Mouse (Mus musculus) intestine, embryonic 14.5 days (tissue): ENCODE data around the gene Olfr1217. TPM values are rescaled to one million over a fixed set of nuclear protein-coding genes. Genes with fewer than 3 reads are reported as not detected.
"Not testable (repeated sequence)": the region's sequence is repeated elsewhere in the genome, so short reads cannot be mapped to it uniquely, and the experiment has no call there.

ENCODE experiments used
- ATAC-seq: fragments of 200-750 bp; cut with Nextera tagmentation; replicated peaks from 2 replicates; pipeline ENCODE4 v1.8.0; 2017; ENCODE audit warnings: low read depth, moderate number of reproducible peaks, moderate TSS enrichment, moderate library complexity; ENCODE audit not compliant: low FRiP score, low TSS enrichment
- DNase-seq: peaks from one replicate; pipeline ENCODE4 v3.0.0-alpha.2; 2018; ENCODE audit warnings: low spot score
- H3K27ac ChIP-seq: fragments of 300-500 bp; sonication (generic); 2 replicates; pipeline ENCODE4 v1.5.1; 2014; ENCODE audit warnings: low read depth, mild to moderate bottlenecking, control low read depth
- H3K27me3 ChIP-seq: fragments of 300-500 bp; sonication (generic); replicated peaks from 2 replicates; pipeline ENCODE4 v1.6.1; 2014; ENCODE audit warnings: low read length, control low read depth; ENCODE audit not compliant: control insufficient read depth, insufficient read depth
- H3K36me3 ChIP-seq: fragments of 300-500 bp; sonication (generic); 2 replicates; pipeline ENCODE4 v1.6.1; 2014; ENCODE audit warnings: low read length, control low read depth; ENCODE audit not compliant: control insufficient read depth, insufficient read depth
- H3K4me1 ChIP-seq: fragments of 300-500 bp; sonication (generic); replicated peaks from 2 replicates; pipeline ENCODE4 v1.6.1; 2014; ENCODE audit warnings: low read length, control low read depth, mixed read lengths; ENCODE audit not compliant: control insufficient read depth, insufficient read depth
- H3K4me2 ChIP-seq: fragments of 300-500 bp; sonication (generic); 2 replicates; pipeline ENCODE4 v1.6.1; 2014; ENCODE audit warnings: low read length
- H3K4me3 ChIP-seq: fragments of 300-500 bp; sonication (generic); 2 replicates; pipeline ENCODE4 v1.5.1; 2014; ENCODE audit warnings: low read depth, low read length, control low read depth, mixed read lengths
- H3K9ac ChIP-seq: fragments of 300-500 bp; sonication (generic); 2 replicates; pipeline ENCODE4 v1.6.1; 2014; ENCODE audit warnings: mild to moderate bottlenecking, low read length
- H3K9me3 ChIP-seq: fragments of 300-500 bp; sonication (generic); 2 replicates; pipeline ENCODE4 v1.6.1; 2016; ENCODE audit warnings: low read length, control low read depth; ENCODE audit not compliant: control insufficient read depth
- WGBS: fragments of 180-500 bp; shearing (Covaris S2); extraction: QIAGEN DNeasy Blood & Tissue Kit; methylation state at CpG from one replicate; pipeline ENCODE4 v1.1.7; 2014; 5-methylcytosine and 5-hydroxymethylcytosine counted together
- polyA plus RNA-seq: library from polyadenylated mRNA; unstranded; fragments of >200 nt; fragmentation: Nextera tagmentation; extraction: Ambion mirVana; gene quantifications from 2 replicates; pipeline ENCODE4 v1.2.1, GENCODE M21; 2014

The Olfr1217 gene
- polyA plus RNA-seq: not detected in 2 replicates

- H3K27ac ChIP-seq: no peak within 1 kb of the TSS
- no peaks in the 10 kb centered on the region for H3K27me3 ChIP-seq
- H3K9ac ChIP-seq: no peak within 1 kb of the TSS
- H3K4me3 ChIP-seq: no peak within 1 kb of the TSS
- H3K4me1 ChIP-seq: no peaks in the 10 kb centered on the region
- H3K4me2 ChIP-seq: no peak within 1 kb of the TSS
- WGBS: 74% methylated on average over 2 of the region's 2 CpGs
- H3K9me3 ChIP-seq: no peaks in the 10 kb centered on the region
- ATAC-seq (no peak), DNase-seq (no peak)
- no peaks in the 10 kb centered on the region for H3K36me3 ChIP-seq
These were observed at the start of gene Olfr1217 for GRCm38 (mm10) chr2:89031965-89032364. Olfr1217 (minus strand) TSS chr2:89032065.

GRCm38 (mm10) chr2:89081487-89081886, 49.6 kb upstream of the Olfr1217 start:
- Histone ChIP-seq H3K4me1 (no peaks in the 10 kb centered on the region), H3K4me2 (no peak overlapping the region), H3K36me3 (no peaks in the 10 kb centered on the region), H3K4me3 (no peak overlapping the region), H3K27me3 (no peaks in the 10 kb centered on the region), H3K9ac (no peak overlapping the region), H3K9me3 (no peaks in the 10 kb centered on the region), H3K27ac (no peak overlapping the region)
- ATAC-seq (no peak), DNase-seq (no peak)

DNA sequence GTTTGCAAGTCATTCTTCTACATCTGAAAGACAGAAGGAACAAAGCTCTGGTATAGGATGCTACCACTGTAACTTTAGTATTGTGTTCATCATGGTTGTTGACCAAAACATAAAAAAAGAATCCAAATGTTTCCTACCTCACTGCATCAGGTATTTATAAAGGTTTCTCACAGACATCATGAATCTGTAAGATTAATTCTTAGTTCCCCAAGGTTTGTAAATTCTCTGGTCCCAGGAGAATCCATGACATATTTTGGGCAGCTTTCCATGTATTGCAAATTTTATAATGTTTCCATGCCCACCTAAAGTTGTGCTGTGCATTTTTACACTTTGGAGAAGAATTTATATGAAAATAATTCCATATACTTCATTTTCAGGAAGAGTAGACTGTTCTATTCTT, 29.2 kb upstream of the Olfr1217 start, which contains the start of gene Olfr1218:
TSS of gene Olfr1218 (minus strand) at position 101 of the 400 bp plus-strand sequence.
- Histone ChIP-seq H3K4me3 (no peak within 1 kb of the TSS), H3K36me3 (no peaks in the 10 kb centered on the region), H3K9ac (no peak within 1 kb of the TSS), H3K4me1 (no peaks in the 10 kb centered on the region), H3K4me2 (no peak within 1 kb of the TSS), H3K27me3 (no peaks in the 10 kb centered on the region), H3K27ac (no peak within 1 kb of the TSS), H3K9me3 (no peaks in the 10 kb centered on the region)
- no peak for DNase-seq
- no peak for ATAC-seq

DNA sequence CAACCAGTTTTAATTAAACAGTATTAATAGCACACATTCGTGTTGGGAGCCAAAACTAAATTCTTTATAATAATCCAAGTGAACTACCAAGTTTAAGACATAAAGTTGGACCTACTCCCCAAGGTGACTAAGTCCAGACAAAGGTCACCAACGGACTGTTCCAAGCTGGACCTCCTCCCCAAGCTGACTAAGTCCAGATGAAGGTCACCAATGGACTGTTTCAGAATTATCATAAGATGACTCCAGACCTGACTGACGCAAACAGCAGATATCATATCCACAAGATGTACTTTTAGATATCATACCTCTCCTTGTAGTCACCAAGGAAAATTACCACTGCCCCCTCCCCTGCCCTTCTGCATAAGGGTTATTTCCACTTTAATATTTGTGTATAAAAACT, 10.4 kb downstream of the Olfr1217 start:
- not testable (repeated sequence) for H3K27ac ChIP-seq, H3K27me3 ChIP-seq, ATAC-seq, H3K4me3 ChIP-seq, H3K4me2 ChIP-seq, H3K36me3 ChIP-seq, DNase-seq, H3K4me1 ChIP-seq, H3K9me3 ChIP-seq, H3K9ac ChIP-seq
- 72% methylated on average over 3 of the region's 3 CpGs for WGBS

- Histone ChIP-seq H3K27ac (no peak within 1 kb of the TSS), H3K27me3 (no peaks in the 10 kb centered on the region), H3K4me3 (no peak within 1 kb of the TSS), H3K9me3 (no peaks in the 10 kb centered on the region), H3K9ac (no peak within 1 kb of the TSS), H3K36me3 (no peaks in the 10 kb centered on the region), H3K4me1 (no peaks in the 10 kb centered on the region), H3K4me2 (no peak within 1 kb of the TSS)
- WGBS: 83% methylated on average over 1 of the region's 1 CpGs
- no peak for ATAC-seq
- no peak for DNase-seq
These were observed 13.6 kb downstream of the Olfr1217 start, which contains the start of gene Olfr1216 for GRCm38 (mm10) chr2:89018240-89018639. Olfr1216 (minus strand) TSS chr2:89018340.

GRCm38 (mm10) chr2:89006873-89007272, 25.0 kb downstream of the Olfr1217 start, which contains the start of gene Olfr1215:
Olfr1215 (minus strand) TSS chr2:89006973.
- Histone ChIP-seq H3K9ac (no peak within 1 kb of the TSS), H3K27ac (no peak within 1 kb of the TSS), H3K4me2 (no peak within 1 kb of the TSS), H3K27me3 (no peaks in the 10 kb centered on the region), H3K36me3 (no peaks in the 10 kb centered on the region), H3K4me3 (no peak within 1 kb of the TSS), H3K4me1 (no peaks in the 10 kb centered on the region), H3K9me3 (no peaks in the 10 kb centered on the region)
- ATAC-seq (no peak), DNase-seq (no peak)
- WGBS: 78% methylated on average over 2 of the region's 2 CpGs

DNA sequence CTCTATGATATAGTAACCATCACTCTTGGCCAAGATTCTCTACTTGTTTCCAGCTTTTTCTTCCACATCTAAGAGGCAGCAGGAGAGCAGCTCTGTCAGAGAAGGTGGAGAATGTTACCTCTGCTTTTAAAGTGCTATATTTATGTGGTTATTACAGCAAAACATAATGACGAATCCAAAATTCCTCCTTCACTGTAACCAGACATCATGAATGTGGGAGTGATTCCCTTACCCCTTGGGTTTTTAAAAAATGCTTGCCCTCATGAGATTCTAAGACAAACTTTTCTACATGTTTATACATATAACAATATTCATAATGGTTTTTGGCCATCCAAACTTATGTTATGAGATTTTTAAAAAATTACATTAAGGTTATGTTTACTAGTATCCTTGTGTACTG, 39.3 kb downstream of the Olfr1217 start, which contains the start of gene Olfr1214:
TSS of gene Olfr1214 (minus strand) at position 101 of the 400 bp plus-strand sequence.
- 84% methylated on average over 1 of the region's 1 CpGs for WGBS
- no peak within 1 kb of the TSS for H3K4me3 ChIP-seq

DNA sequence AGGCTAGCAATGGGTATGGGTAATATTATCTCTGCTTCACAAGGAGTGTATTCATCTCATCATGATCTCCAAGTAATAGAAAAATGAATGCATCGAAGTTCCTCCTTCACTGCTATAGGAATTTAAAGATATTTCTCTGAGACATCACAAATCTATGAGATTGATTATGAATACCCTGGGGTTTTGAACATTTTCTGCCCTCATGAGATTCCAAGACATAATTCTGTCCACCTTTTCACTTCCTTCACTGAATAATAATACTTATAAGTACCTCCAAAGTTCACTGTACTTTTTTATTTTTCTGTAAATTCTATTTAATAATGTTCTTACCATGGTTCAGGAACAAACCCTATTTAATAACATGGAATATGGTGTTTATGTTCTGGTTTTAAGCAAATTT, 51.7 kb downstream of the Olfr1217 start, which contains the start of gene Gm13762:
TSS of gene Gm13762 (minus strand) at position 101 of the 400 bp plus-strand sequence.
- DNase-seq (no peak), ATAC-seq (no peak)
- no peaks in the 10 kb centered on the region for H3K4me1 ChIP-seq
- no peak within 1 kb of the TSS for H3K9ac ChIP-seq
- H3K9me3 ChIP-seq: no peaks in the 10 kb centered on the region
- H3K4me2 ChIP-seq: no peak within 1 kb of the TSS
- no peak within 1 kb of the TSS for H3K27ac ChIP-seq
- 79% methylated on average over 1 of the region's 1 CpGs for WGBS
- no peaks in the 10 kb centered on the region for H3K27me3 ChIP-seq
- no peak within 1 kb of the TSS for H3K4me3 ChIP-seq
- no peaks in the 10 kb centered on the region for H3K36me3 ChIP-seq

More for the DNA sequence above, 39.3 kb downstream of the Olfr1217 start, which contains the start of gene Olfr1214:
- H3K27me3 ChIP-seq: no peaks in the 10 kb centered on the region
- no peaks in the 10 kb centered on the region for H3K9me3 ChIP-seq
- H3K36me3 ChIP-seq: no peaks in the 10 kb centered on the region
- H3K4me1 ChIP-seq: no peaks in the 10 kb centered on the region
- no peak within 1 kb of the TSS for H3K27ac ChIP-seq
- ATAC-seq: no peak
- no peak within 1 kb of the TSS for H3K9ac ChIP-seq
- no peak for DNase-seq
- no peak within 1 kb of the TSS for H3K4me2 ChIP-seq
